Mouse (Mus musculus) ES-Bruce4 (cell line): ENCODE measurements at regions not wholly inside any gene's neighbourhood (a gene's known extent, or its start where the extent isn't known, plus 50 kb on each side); places are given as distances from the start of the nearest gene placed in this dataset.

Source experiments
- CTCF ChIP-seq: IDR thresholded peaks from one replicate; pipeline ENCODE4 v1.8.1; 2011; ENCODE audit warnings: low read depth, low read length
- EP300 ChIP-seq: IDR thresholded peaks from 2 replicates; pipeline ENCODE4 v1.6.1; 2011; ENCODE audit warnings: low read depth, low read length; ENCODE audit not compliant: insufficient read depth
- POLR2A ChIP-seq: IDR thresholded peaks from one replicate; pipeline ENCODE4 v1.8.1; 2011; ENCODE audit warnings: low read length; ENCODE audit not compliant: insufficient read depth

GRCm38 (mm10) chr1:189561831-189562230, 126.1 kb downstream of the Cenpf start:
- TF ChIP-seq CTCF = no peak
- no peak for TF ChIP-seq POLR2A
- TF ChIP-seq EP300 = no peak
